14 mouse cellular contexts compared by ENCODE assay signal in the genomic region with DNA sequence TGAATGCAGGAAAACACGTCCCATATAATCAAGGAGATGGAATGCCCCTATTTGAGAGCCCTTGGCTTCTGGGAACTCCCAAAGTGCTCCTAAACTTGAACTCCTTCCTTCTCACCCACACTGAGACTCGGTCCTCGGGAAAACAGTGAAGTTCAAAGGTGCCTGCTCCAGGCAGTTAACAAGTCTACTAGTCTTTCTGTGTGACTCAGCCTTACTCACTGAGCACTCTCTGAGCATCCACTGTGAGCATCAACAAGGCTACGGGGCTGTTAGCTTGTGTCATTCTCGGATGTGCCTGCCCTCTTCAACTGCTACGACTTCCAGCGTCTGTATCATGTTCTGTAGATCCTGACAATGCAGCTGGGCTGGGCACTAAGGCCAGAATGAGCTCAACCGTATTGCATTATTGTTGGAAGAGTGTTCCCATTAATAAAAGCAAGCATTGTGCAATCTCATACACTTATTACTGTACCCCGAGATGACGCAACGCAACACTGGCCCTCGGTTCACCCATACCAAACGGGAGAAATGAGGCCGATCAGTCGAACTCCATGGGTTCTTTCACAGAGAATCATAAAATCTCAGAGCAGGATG.
DNase-seq lines count a peak whose midpoint lies in the region; ATAC-seq and TF ChIP-seq lines count a peak whose summit lies in the region.
"Had no signal": no experiment of that assay in that cellular context is flagged by ENCODE, and none has a peak within 500 bp of the region (broad histone marks: within the 10 kb centered on the region; RNA-seq: fewer than 3 reads in every experiment).

No protein-coding gene starts in this region.

- H3K4me2 ChIP-seq in lung, postnatal 0 days (replicated peaks; ENCODE audit: low read depth, low read length), result no peak overlapping the region
- no peak overlapping the region for H3K4me2 ChIP-seq in liver, postnatal 0 days (ENCODE audit: low read depth, low read length)
- no peak overlapping the region for H3K4me2 ChIP-seq in hindbrain, embryonic 12.5 days (replicated peaks)
- H3K4me2 ChIP-seq: intestine, embryonic 15.5 days; limb, embryonic 15.5 days had no signal

- H3K4me3 ChIP-seq in lung, postnatal 0 days (ENCODE audit: low read depth, low read length), result no peak overlapping the region
- H3K4me3 ChIP-seq in liver, postnatal 0 days (ENCODE audit: low read depth, low read length), result no peak overlapping the region
- H3K4me3 ChIP-seq in hindbrain, embryonic 12.5 days, result no peak overlapping the region
- H3K4me3 ChIP-seq: intestine, embryonic 15.5 days; left cerebral cortex, adult 2 months; limb, embryonic 15.5 days had no signal

- no peak overlapping the region for H3K9ac ChIP-seq in lung, postnatal 0 days (replicated peaks; ENCODE audit: low read depth)
- no peak overlapping the region for H3K9ac ChIP-seq in liver, postnatal 0 days (replicated peaks)
- H3K9ac ChIP-seq in hindbrain, embryonic 12.5 days, result no peak overlapping the region
- H3K9ac ChIP-seq: intestine, embryonic 15.5 days; limb, embryonic 15.5 days had no signal

- no peak for TF ChIP-seq CTCF in lung, postnatal 0 days (IDR thresholded peaks at IDR 0.05)
- TF ChIP-seq CTCF in liver, postnatal 0 days (IDR thresholded peaks at IDR 0.05; ENCODE audit: low read depth), result no peak

- 60% methylated on average over 15 of the region's 15 CpGs for WGBS in lung, postnatal 0 days
- WGBS in liver, postnatal 0 days (ENCODE audit: insufficient replicate concordance), result 77% methylated on average over 15 of the region's 15 CpGs
- WGBS in hindbrain, embryonic 12.5 days, result 90% methylated on average over 15 of the region's 15 CpGs

- peak; percentile 84 for ATAC-seq in lung, postnatal 0 days
- ATAC-seq in liver, postnatal 0 days, result no peak
- no peak for ATAC-seq in hindbrain, embryonic 12.5 days (ENCODE audit: low FRiP score)
- ATAC-seq: intestine, embryonic 15.5 days had no signal

- no peaks in the 10 kb centered on the region for H3K9me3 ChIP-seq in lung, postnatal 0 days (ENCODE audit: low read length)
- no peaks in the 10 kb centered on the region for H3K9me3 ChIP-seq in liver, postnatal 0 days (ENCODE audit: low read length)
- no peaks in the 10 kb centered on the region for H3K9me3 ChIP-seq in hindbrain, embryonic 12.5 days (replicated peaks)
- H3K9me3 ChIP-seq: intestine, embryonic 15.5 days; limb, embryonic 15.5 days had no signal

- TF ChIP-seq EP300 in lung, postnatal 0 days (IDR thresholded peaks at IDR 0.05), result peak; percentile 44; the same call in 1 of the 2 replicates
- no peak for TF ChIP-seq EP300 in liver, postnatal 0 days (IDR thresholded peaks at IDR 0.05; ENCODE audit: low read depth)

- DNase-seq in adrenal gland, adult 8-10 months, result peak; percentile 5
- DNase-seq in adrenal gland, adult 18-20 months (ENCODE audit: low spot score in 2 of 2), result no peak
- DNase-seq in brain, adult 2 months (ENCODE audit: low read depth, low spot score), result peak; percentile 20
- DNase-seq in lung, postnatal 0 days (ENCODE audit: low spot score), result peak; percentile 86
- DNase-seq in skeletal muscle tissue, adult 2 months (ENCODE audit: low read depth, low spot score), result peak; percentile 7
- DNase-seq in B cell, adult 2 months, result no peak
- no peak for DNase-seq in liver, postnatal 0 days
- DNase-seq: heart, postnatal 4 days; kidney, postnatal 14 days; retina, postnatal 1 day had no signal

- no peaks in the 10 kb centered on the region for H3K27me3 ChIP-seq in lung, postnatal 0 days (replicated peaks; ENCODE audit: insufficient read depth, low read length)
- H3K27me3 ChIP-seq in liver, postnatal 0 days (ENCODE audit: insufficient read depth, low read length), result no peaks in the 10 kb centered on the region
- H3K27me3 ChIP-seq in hindbrain, embryonic 12.5 days, result no peaks in the 10 kb centered on the region
- H3K27me3 ChIP-seq: intestine, embryonic 15.5 days; limb, embryonic 15.5 days had no signal

- no peaks in the 10 kb centered on the region for H3K4me1 ChIP-seq in lung, postnatal 0 days (ENCODE audit: insufficient read depth, low read depth, low read length)
- no peaks in the 10 kb centered on the region for H3K4me1 ChIP-seq in liver, postnatal 0 days (ENCODE audit: insufficient read depth)
- H3K4me1 ChIP-seq in hindbrain, embryonic 12.5 days, result no peaks in the 10 kb centered on the region
- H3K4me1 ChIP-seq: intestine, embryonic 15.5 days; limb, embryonic 15.5 days had no signal

- H3K27ac ChIP-seq in lung, postnatal 0 days (ENCODE audit: low read length), result no peak overlapping the region
- no peak overlapping the region for H3K27ac ChIP-seq in liver, postnatal 0 days (ENCODE audit: low read depth)
- no peak overlapping the region for H3K27ac ChIP-seq in hindbrain, embryonic 12.5 days
- H3K27ac ChIP-seq: intestine, embryonic 15.5 days; left cerebral cortex, adult 2 months; limb, embryonic 15.5 days had no signal

- H3K36me3 ChIP-seq in lung, postnatal 0 days (ENCODE audit: insufficient read depth, low read length), result no peaks in the 10 kb centered on the region
- no peaks in the 10 kb centered on the region for H3K36me3 ChIP-seq in liver, postnatal 0 days (replicated peaks; ENCODE audit: insufficient read depth, low read length)
- H3K36me3 ChIP-seq in hindbrain, embryonic 12.5 days, result no peaks in the 10 kb centered on the region
- H3K36me3 ChIP-seq: intestine, embryonic 15.5 days; limb, embryonic 15.5 days had no signal

Comparison
In these comparisons a context has a peak if more than half of its experiments do, and no peak if none do; other contexts are left out.
1. DNase-seq: peak in adrenal gland, adult 8-10 months (single experiment), brain, adult 2 months (single experiment), lung, postnatal 0 days (single experiment) and skeletal muscle tissue, adult 2 months (single experiment); none in adrenal gland, adult 18-20 months (0 of 2), B cell, adult 2 months (0 of 2) and liver, postnatal 0 days (single experiment).